Mouse (Mus musculus) kidney, postnatal 0 days (tissue): ENCODE measurements at regions not wholly inside any gene's neighbourhood (a gene's known extent, or its start where the extent isn't known, plus 50 kb on each side); places are given as distances from the start of the nearest gene placed in this dataset.

Experiments
- ATAC-seq: fragments of 200-750 bp; cut with Nextera tagmentation; replicated peaks from 2 replicates; pipeline ENCODE4 v1.8.0; 2017; ENCODE audit warnings: low read depth, moderate number of reproducible peaks, moderate TSS enrichment, moderate library complexity; ENCODE audit not compliant: low FRiP score
- DNase-seq: peaks from one replicate; pipeline ENCODE4 v3.0.0-alpha.2; 2016; ENCODE audit warnings: low spot score
- H3K27ac ChIP-seq: fragments of 300-500 bp; sonication (generic); 2 replicates; pipeline ENCODE4 v1.5.1; 2014; ENCODE audit warnings: mild to moderate bottlenecking
- H3K27me3 ChIP-seq: fragments of 300-500 bp; sonication (generic); 2 replicates; pipeline ENCODE4 v1.6.1; 2014; ENCODE audit warnings: low read length, mixed read lengths; ENCODE audit not compliant: insufficient read depth
- H3K36me3 ChIP-seq: fragments of 300-500 bp; sonication (generic); 2 replicates; pipeline ENCODE4 v1.6.1; 2014; ENCODE audit warnings: low read length, mixed read lengths; ENCODE audit not compliant: insufficient read depth
- H3K4me1 ChIP-seq: fragments of 300-500 bp; sonication (generic); replicated peaks from 2 replicates; pipeline ENCODE4 v1.6.1; 2014; ENCODE audit warnings: antibody characterized with exemption, low read length, mixed read lengths; ENCODE audit not compliant: insufficient read depth
- H3K4me2 ChIP-seq: fragments of 300-500 bp; sonication (generic); 2 replicates; pipeline ENCODE4 v1.6.1; 2014; ENCODE audit warnings: mild to moderate bottlenecking, low read length, moderate library complexity, mixed read lengths
- H3K4me3 ChIP-seq: fragments of 300-500 bp; sonication (generic); replicated peaks from 2 replicates; pipeline ENCODE4 v1.5.1; 2014; ENCODE audit warnings: low read depth, low read length
- H3K9ac ChIP-seq: fragments of 300-500 bp; sonication (generic); 2 replicates; pipeline ENCODE4 v1.6.1; 2014; ENCODE audit warnings: low read depth, low read length
- H3K9me3 ChIP-seq: fragments of 300-500 bp; sonication (generic); replicated peaks from 2 replicates; pipeline ENCODE4 v1.6.1; 2016; ENCODE audit warnings: low read length, inconsistent platforms, mixed read lengths
- CTCF ChIP-seq: IDR thresholded peaks from 2 replicates; pipeline ENCODE4 v1.5.1; 2016; ENCODE audit warnings: antibody characterized with exemption, low read depth, mild to moderate bottlenecking, moderate library complexity
- WGBS: fragments of 180-500 bp; shearing (Covaris S2); extraction: QIAGEN DNeasy Blood & Tissue Kit; methylation state at CpG from one replicate; pipeline ENCODE4 v1.1.7; 2014; 5-methylcytosine and 5-hydroxymethylcytosine counted together

DNA sequence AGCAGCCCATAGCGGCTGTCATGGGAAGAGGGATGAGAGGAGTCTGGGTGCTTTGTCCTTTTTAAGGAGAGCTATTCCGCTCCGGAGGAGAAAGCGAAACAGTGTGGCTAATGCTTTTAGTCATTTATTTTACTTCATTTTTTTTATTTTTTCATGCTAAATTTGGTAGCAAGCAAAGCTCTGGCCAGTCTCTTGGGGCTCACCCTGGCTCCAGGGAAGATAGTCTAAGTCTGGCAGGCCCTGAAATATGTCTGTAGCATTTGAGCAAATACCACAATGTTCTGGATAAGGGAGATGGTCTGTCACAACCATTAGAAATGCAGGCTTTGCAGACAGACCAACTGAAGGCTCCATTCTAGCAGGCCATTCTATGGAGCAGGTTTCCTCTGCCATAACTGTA is 102.9 kb upstream of the Adpgk start:
- no peak overlapping the region for H3K27ac ChIP-seq
- no peaks in the 10 kb centered on the region for H3K9me3 ChIP-seq
- H3K4me2 ChIP-seq = no peak overlapping the region
- no peak for ATAC-seq
- H3K36me3 ChIP-seq = no peaks in the 10 kb centered on the region
- no peak for DNase-seq
- H3K27me3 ChIP-seq = no peaks in the 10 kb centered on the region
- TF ChIP-seq CTCF = no peak
- no peak overlapping the region for H3K9ac ChIP-seq
- 82% methylated on average over 4 of the region's 4 CpGs for WGBS
- peaks cover 8% of the 10 kb centered on the region; the same call in 1 of the 2 replicates for H3K4me1 ChIP-seq
- no peak overlapping the region for H3K4me3 ChIP-seq

DNA sequence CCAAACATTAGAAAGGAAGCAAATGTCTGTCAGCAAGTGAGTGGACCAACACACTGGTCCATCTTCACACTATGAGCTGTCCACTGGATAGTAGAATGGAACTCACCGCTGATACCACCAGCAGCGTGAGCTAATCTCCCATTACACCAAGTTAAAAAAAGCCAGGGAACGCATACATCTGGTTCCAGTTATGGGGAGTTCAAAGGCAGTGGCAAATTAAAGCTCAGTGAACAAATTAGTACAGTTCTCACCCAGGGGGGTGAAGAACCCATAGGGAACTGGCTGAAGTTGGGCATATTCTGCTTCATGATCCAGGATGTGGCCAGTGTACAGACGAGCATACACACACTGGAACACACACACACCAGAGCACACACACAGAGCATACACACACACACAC is 105.0 kb upstream of the Adpgk start:
- Histone ChIP-seq H3K27me3 (no peaks in the 10 kb centered on the region), H3K4me1 (peaks cover 8% of the 10 kb centered on the region; the same call in 1 of the 2 replicates), H3K4me2 (no peak overlapping the region), H3K36me3 (no peaks in the 10 kb centered on the region), H3K27ac (no peak overlapping the region), H3K4me3 (no peak overlapping the region), H3K9ac (no peak overlapping the region), H3K9me3 (no peaks in the 10 kb centered on the region)
- no peak for TF ChIP-seq CTCF
- WGBS = 70% methylated on average over 4 of the region's 4 CpGs
- DNase-seq = no peak
- no peak for ATAC-seq

GRCm38 (mm10) chr9:59184089-59184488 is 107.3 kb upstream of the Adpgk start:
- H3K4me3 ChIP-seq = no peak overlapping the region
- H3K9ac ChIP-seq = no peak overlapping the region
- no peaks in the 10 kb centered on the region for H3K36me3 ChIP-seq
- ATAC-seq = no peak
- H3K27ac ChIP-seq = no peak overlapping the region
- no peak overlapping the region for H3K4me2 ChIP-seq
- H3K27me3 ChIP-seq = no peaks in the 10 kb centered on the region
- peaks cover 3% of the 10 kb centered on the region; the same call in 1 of the 2 replicates for H3K4me1 ChIP-seq
- no peaks in the 10 kb centered on the region for H3K9me3 ChIP-seq
- WGBS = 60% methylated on average over 3 of the region's 3 CpGs
- no peak for TF ChIP-seq CTCF
- DNase-seq = no peak

DNA sequence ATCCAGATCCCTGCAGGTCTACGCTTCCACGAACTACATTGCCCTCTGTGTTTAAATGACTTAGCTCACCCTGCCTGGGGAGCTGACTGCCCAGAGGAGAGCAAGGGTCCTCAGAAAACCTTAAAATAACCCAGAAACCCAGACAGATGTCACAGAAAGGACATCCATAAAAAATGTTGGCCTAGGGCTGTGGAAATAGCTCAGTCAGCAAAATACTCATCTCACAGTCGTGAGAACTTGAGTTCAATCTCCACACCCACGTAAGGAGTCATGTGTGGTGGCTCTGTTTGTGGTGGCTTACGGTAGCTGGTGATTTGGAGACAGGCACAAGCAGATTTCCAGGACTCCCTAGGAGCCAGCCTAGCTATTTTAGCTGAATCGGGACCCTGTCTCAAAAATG is 108.5 kb upstream of the Adpgk start:
- Histone ChIP-seq H3K4me1 (no peaks in the 10 kb centered on the region), H3K4me2 (no peak overlapping the region), H3K27ac (no peak overlapping the region), H3K9ac (no peak overlapping the region), H3K36me3 (no peaks in the 10 kb centered on the region), H3K27me3 (no peaks in the 10 kb centered on the region), H3K4me3 (no peak overlapping the region), H3K9me3 (no peaks in the 10 kb centered on the region)
- DNase-seq (no peak), ATAC-seq (no peak)
- WGBS = 52% methylated on average over 6 of the region's 6 CpGs
- no peak for TF ChIP-seq CTCF

- WGBS = 66% methylated on average over 8 of the region's 8 CpGs
- DNase-seq (peak; percentile 44), ATAC-seq (no peak)
- Histone ChIP-seq H3K9me3 (no peaks in the 10 kb centered on the region), H3K27ac (no peak overlapping the region), H3K4me3 (no peak overlapping the region), H3K4me2 (no peak overlapping the region), H3K36me3 (no peaks in the 10 kb centered on the region), H3K9ac (no peak overlapping the region), H3K4me1 (no peaks in the 10 kb centered on the region), H3K27me3 (no peaks in the 10 kb centered on the region)
- no peak for TF ChIP-seq CTCF
Measured at GRCm38 (mm10) chr9:59182490-59182889, 108.9 kb upstream of the Adpgk start.

DNA sequence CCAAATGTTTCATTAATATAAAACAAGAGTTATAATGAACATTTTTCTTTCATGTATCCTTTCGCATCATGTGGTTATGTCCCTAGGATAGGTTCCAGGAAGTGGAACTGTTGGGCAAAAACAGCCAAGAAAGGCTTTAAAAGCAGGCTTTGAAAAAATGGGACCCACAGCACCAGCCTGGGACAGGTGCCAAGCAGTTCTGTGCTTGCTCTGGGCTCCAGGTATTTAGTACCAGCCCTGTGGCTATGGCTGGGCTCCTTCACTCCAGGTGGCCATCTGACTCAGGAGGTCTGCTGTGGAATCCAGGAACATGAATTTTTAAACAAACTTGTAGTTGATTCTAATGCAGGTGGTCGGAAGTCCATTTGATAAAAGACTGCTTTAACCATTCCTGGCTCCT is 119.8 kb upstream of the Adpgk start:
- H3K9ac ChIP-seq = no peak overlapping the region
- no peaks in the 10 kb centered on the region for H3K9me3 ChIP-seq
- 93% methylated on average over 2 of the region's 2 CpGs for WGBS
- no peak for DNase-seq
- no peak overlapping the region for H3K27ac ChIP-seq
- no peaks in the 10 kb centered on the region for H3K36me3 ChIP-seq
- no peak overlapping the region for H3K4me2 ChIP-seq
- no peak overlapping the region for H3K4me3 ChIP-seq
- no peak for TF ChIP-seq CTCF
- H3K4me1 ChIP-seq = no peaks in the 10 kb centered on the region
- no peak for ATAC-seq
- no peaks in the 10 kb centered on the region for H3K27me3 ChIP-seq

DNA sequence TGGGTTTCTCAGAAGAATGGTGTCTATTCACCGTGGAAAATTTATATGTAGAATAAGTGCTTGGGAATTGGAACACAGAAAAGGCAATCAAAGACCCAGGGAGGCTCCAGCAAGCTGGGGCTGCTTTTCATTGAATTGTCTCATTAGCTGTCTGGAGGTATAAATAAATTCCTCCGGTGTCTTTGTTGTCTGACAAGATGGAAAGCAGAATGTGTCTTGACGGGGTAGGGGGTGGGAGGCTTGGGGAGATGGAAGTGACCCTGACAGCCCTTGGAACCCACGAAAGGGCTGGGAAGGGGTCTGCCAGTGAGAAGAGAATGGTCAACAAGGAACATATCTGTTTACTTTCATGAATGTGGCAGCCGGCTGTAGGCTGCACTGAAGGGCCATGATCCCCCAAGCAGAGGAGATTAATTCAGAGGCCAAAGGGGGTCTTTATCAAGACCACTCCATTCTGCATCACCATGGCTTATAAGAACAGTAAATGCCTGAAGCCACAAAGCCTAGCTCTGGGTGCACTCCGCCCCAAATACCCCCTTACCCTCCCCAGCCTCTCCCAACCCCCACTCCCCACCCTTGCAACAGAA is 127.2 kb upstream of the Neo1 start:
- H3K4me3 ChIP-seq = no peak overlapping the region
- no peaks in the 10 kb centered on the region for H3K27me3 ChIP-seq
- H3K36me3 ChIP-seq = no peaks in the 10 kb centered on the region
- no peak for DNase-seq
- no peaks in the 10 kb centered on the region for H3K9me3 ChIP-seq
- TF ChIP-seq CTCF = no peak
- no peak overlapping the region for H3K27ac ChIP-seq
- ATAC-seq = no peak
- 35% methylated on average over 6 of the region's 6 CpGs for WGBS
- H3K4me1 ChIP-seq = no peaks in the 10 kb centered on the region
- H3K4me2 ChIP-seq = no peak overlapping the region
- H3K9ac ChIP-seq = no peak overlapping the region
